Mouse (Mus musculus) CH12.LX (cell line): Measurements from ENCODE around the gene Sh3tc1.

ENCODE experiments used
- CTCF ChIP-seq, 2 experiments: IDR thresholded peaks in 1 of 2; conservative IDR thresholded peaks in 1 of 2; 2 replicates each; pipeline ENCODE4 v1.5.1; 2011 to 2012; ENCODE audit warnings: low read depth in 2 of 2, low read length in 2 of 2, improper control_type of control experiment in 1 of 2, inconsistent platforms in 1 of 2, mild to moderate bottlenecking in 1 of 2, moderate library complexity in 1 of 2
- MAFK ChIP-seq: IDR thresholded peaks from 2 replicates; pipeline ENCODE4 v1.6.1; 2011; ENCODE audit warnings: low read length, improper control_type of control experiment; ENCODE audit not compliant: insufficient replicate concordance
- ZKSCAN1 ChIP-seq: IDR thresholded peaks from 2 replicates; pipeline ENCODE4 v1.6.1; 2012; ENCODE audit warnings: low read depth, inconsistent platforms, low read length, improper control_type of control experiment, borderline replicate concordance

DNA sequence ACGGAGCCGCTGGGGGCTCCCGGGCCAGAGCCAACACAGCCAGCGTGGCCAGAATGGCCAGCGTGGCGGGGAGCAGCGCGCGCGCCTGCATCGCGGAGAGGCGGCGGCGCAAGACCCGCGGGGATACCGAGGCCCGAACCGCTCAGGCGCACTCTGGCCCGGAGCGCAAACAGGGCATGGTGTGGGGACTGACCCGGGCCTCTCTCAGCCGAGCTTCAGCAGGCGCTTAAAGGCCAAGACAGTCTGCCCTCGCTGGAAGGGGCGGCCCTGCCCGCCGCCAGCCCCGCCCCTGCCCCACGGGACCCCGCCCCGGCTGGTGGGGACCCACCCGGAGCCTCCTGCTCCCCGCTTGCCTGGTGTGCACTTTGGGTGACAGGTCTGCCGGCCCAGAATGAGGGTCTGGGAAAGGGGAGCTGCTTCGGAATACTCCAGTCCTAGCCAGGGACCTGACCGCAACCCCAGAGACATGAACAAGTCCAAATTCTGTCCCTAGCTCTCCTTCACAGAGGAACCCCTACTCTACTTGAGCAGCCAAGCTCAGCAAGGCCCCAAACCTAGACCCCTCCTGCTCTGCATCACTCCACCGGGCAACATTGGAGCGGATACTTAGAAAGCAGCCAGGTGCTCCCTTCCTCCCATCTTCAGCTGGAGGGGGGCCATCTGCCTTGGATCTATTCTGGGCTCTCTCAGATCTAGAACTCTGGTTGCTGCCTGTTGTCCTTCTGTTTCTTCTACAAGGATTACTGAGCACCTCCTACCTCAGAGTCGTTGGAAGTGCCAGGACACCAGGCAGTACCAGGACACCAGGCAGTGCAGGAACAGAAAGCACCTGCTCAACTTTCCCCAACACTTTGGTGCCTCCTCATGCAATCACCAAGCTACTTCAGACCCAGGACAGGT, 60.3 kb downstream of the Sh3tc1 start, which contains the start of gene Htra3:
- TF ChIP-seq MAFK: no peak
- no peak for TF ChIP-seq ZKSCAN1
- TF ChIP-seq CTCF (conservative IDR thresholded peaks at IDR 0.05 in 1 of 2, IDR thresholded peaks at IDR 0.05 in 1 of 2; ENCODE audit: low read depth in 2 of 2, low read length in 2 of 2): no peak
